Mouse (Mus musculus) myocyte (in vitro differentiated cells): ENCODE measurements at regions not wholly inside any gene's neighbourhood (a gene's known extent, or its start where the extent isn't known, plus 50 kb on each side); places are given as distances from the start of the nearest gene placed in this dataset.
A peak's percentile ranks its signal among the peaks of the same experiment; 100 is the strongest.

Experiments
- H3K27me3 ChIP-seq: one replicate; pipeline ENCODE4 v1.6.1; 2011; ENCODE audit not compliant: control insufficient read depth, insufficient read depth, insufficient read length
- H3K36me3 ChIP-seq: one replicate; pipeline ENCODE4 v1.6.1; 2011; ENCODE audit not compliant: control insufficient read depth, insufficient read depth
- H3K4me2 ChIP-seq: one replicate; pipeline ENCODE4 v1.6.1; 2011; ENCODE audit warnings: low read depth, control low read depth
- H3K4me3 ChIP-seq: one replicate; pipeline ENCODE4 v1.5.1; 2011; ENCODE audit warnings: mild to moderate bottlenecking, control low read depth, moderate library complexity
- H3K79me2 ChIP-seq: one replicate; pipeline ENCODE4 v1.6.1; 2011; ENCODE audit not compliant: control insufficient read depth, insufficient read depth
- H3ac ChIP-seq: one replicate; pipeline ENCODE4 v1.6.1; 2011; ENCODE audit not compliant: control insufficient read depth, insufficient read length
- CEBPB ChIP-seq: IDR thresholded peaks from 2 replicates; pipeline ENCODE4 v1.6.1; 2011; ENCODE audit warnings: mild to moderate bottlenecking, moderate library complexity; ENCODE audit not compliant: poor library complexity, insufficient read depth, severe bottlenecking
- E2F4 ChIP-seq: IDR thresholded peaks from one replicate; pipeline ENCODE4 v1.6.1; 2011; ENCODE audit warnings: mild to moderate bottlenecking, control low read depth, moderate library complexity; ENCODE audit not compliant: insufficient read depth
- MAX ChIP-seq: IDR thresholded peaks from one replicate; pipeline ENCODE4 v1.6.1; 2011; ENCODE audit warnings: low read depth, mild to moderate bottlenecking, control low read depth
- MYOD1 ChIP-seq, 3 experiments: IDR thresholded peaks; one replicate each; pipeline ENCODE4 v1.6.1; 2011; ENCODE audit warnings: control low read depth in 2 of 3, low read depth in 2 of 3, mild to moderate bottlenecking in 2 of 3, moderate library complexity in 1 of 3; ENCODE audit not compliant: insufficient read length in 2 of 3, control insufficient read depth in 1 of 3
- MYOG ChIP-seq, 3 experiments: IDR thresholded peaks; one replicate each; pipeline ENCODE4 v1.6.1; 2011; ENCODE audit warnings: control low read depth in 2 of 3, low read depth in 2 of 3, mild to moderate bottlenecking in 2 of 3; ENCODE audit not compliant: insufficient read length in 2 of 3, control insufficient read depth in 1 of 3, insufficient read depth in 1 of 3
- POLR2A ChIP-seq: IDR thresholded peaks from one replicate; pipeline ENCODE4 v1.6.1; 2011; ENCODE audit warnings: low read depth, mild to moderate bottlenecking, control low read depth, moderate library complexity; ENCODE audit not compliant: insufficient read length
- POLR2AphosphoS2 ChIP-seq: IDR thresholded peaks from one replicate; pipeline ENCODE4 v1.6.1; 2011; ENCODE audit warnings: low read depth, control low read depth; ENCODE audit not compliant: insufficient read length
- REST ChIP-seq: IDR thresholded peaks from one replicate; pipeline ENCODE4 v1.6.1; 2011; ENCODE audit warnings: mild to moderate bottlenecking, control low read depth, moderate library complexity; ENCODE audit not compliant: insufficient read depth, insufficient read length
- SRF ChIP-seq: IDR thresholded peaks from one replicate; pipeline ENCODE4 v1.6.1; 2011; ENCODE audit warnings: low read depth; ENCODE audit not compliant: control insufficient read depth, insufficient read length
- TCF12 ChIP-seq: IDR thresholded peaks from one replicate; pipeline ENCODE4 v1.6.1; 2011; ENCODE audit warnings: mild to moderate bottlenecking, control low read depth; ENCODE audit not compliant: poor library complexity, insufficient read depth, severe bottlenecking
- TCF3 ChIP-seq: IDR thresholded peaks from one replicate; pipeline ENCODE4 v1.6.1; 2011; ENCODE audit warnings: low read depth, control low read depth; ENCODE audit not compliant: insufficient read length
- USF1 ChIP-seq: IDR thresholded peaks from one replicate; pipeline ENCODE4 v1.6.1; 2011; ENCODE audit warnings: low read depth, mild to moderate bottlenecking, control low read depth, moderate library complexity

- Histone ChIP-seq H3ac (no peak overlapping the region), H3K36me3 (no peaks in the 10 kb centered on the region), H3K4me3 (no peak overlapping the region), H3K27me3 (no peaks in the 10 kb centered on the region), H3K4me2 (no peak overlapping the region), H3K79me2 (no peaks in the 10 kb centered on the region)
- no peak for TF ChIP-seq MAX
- TF ChIP-seq USF1: no peak
- TF ChIP-seq TCF12: no peak
- no peak for TF ChIP-seq POLR2A
- TF ChIP-seq SRF: no peak
- TF ChIP-seq REST: no peak
- TF ChIP-seq MYOD1 (IDR thresholded peaks at IDR 0.05; ENCODE audit: control insufficient read depth in 1 of 3, insufficient read length in 2 of 3, low read depth in 2 of 3): no peak
- TF ChIP-seq E2F4: no peak
- TF ChIP-seq CEBPB: no peak
- no peak for TF ChIP-seq MYOG (IDR thresholded peaks at IDR 0.05; ENCODE audit: control insufficient read depth in 1 of 3, insufficient read depth in 1 of 3, insufficient read length in 2 of 3, low read depth in 2 of 3)
- no peak for TF ChIP-seq POLR2AphosphoS2
- TF ChIP-seq TCF3: no peak
Measured at GRCm38 (mm10) chr6:94795442-94795841, 95.5 kb upstream of the Lrig1 start.

- no peak for TF ChIP-seq TCF12
- no peak for TF ChIP-seq USF1
- TF ChIP-seq MYOD1 (IDR thresholded peaks at IDR 0.05; ENCODE audit: control insufficient read depth in 1 of 3, insufficient read length in 2 of 3, low read depth in 2 of 3): no peak
- no peak for TF ChIP-seq CEBPB
- no peak for TF ChIP-seq POLR2A
- TF ChIP-seq MAX: no peak
- no peak for TF ChIP-seq POLR2AphosphoS2
- no peak for TF ChIP-seq REST
- no peak for TF ChIP-seq MYOG (IDR thresholded peaks at IDR 0.05; ENCODE audit: control insufficient read depth in 1 of 3, insufficient read depth in 1 of 3, insufficient read length in 2 of 3, low read depth in 2 of 3)
- no peak for TF ChIP-seq SRF
- no peak for TF ChIP-seq E2F4
- no peak for TF ChIP-seq TCF3
- H3K4me2 ChIP-seq: no peak overlapping the region
- no peak overlapping the region for H3K4me3 ChIP-seq
- H3K36me3 ChIP-seq: no peaks in the 10 kb centered on the region
- no peaks in the 10 kb centered on the region for H3K27me3 ChIP-seq
- H3ac ChIP-seq: no peak overlapping the region
- no peaks in the 10 kb centered on the region for H3K79me2 ChIP-seq
Measured at GRCm38 (mm10) chr6:94793555-94793954, 93.6 kb upstream of the Lrig1 start.

- no peaks in the 10 kb centered on the region for H3K79me2 ChIP-seq
- H3K36me3 ChIP-seq: no peaks in the 10 kb centered on the region
- no peak overlapping the region for H3K4me2 ChIP-seq
- no peak overlapping the region for H3K4me3 ChIP-seq
- no peaks in the 10 kb centered on the region for H3K27me3 ChIP-seq
- TF ChIP-seq TCF3 (no peak), SRF (no peak), REST (no peak), POLR2A (no peak), USF1 (no peak), MYOD1 (IDR thresholded peaks at IDR 0.05; ENCODE audit: control insufficient read depth in 1 of 3, insufficient read length in 2 of 3, low read depth in 2 of 3) (no peak)
- H3ac ChIP-seq: no peak overlapping the region
Measured at GRCm38 (mm10) chr6:94792312-94792711, 92.4 kb upstream of the Lrig1 start.

- TF ChIP-seq CEBPB (0 out of 2 replicates have a peak, but pooled peaks have one; percentile 10), SRF (no peak), MYOD1 (IDR thresholded peaks at IDR 0.05; ENCODE audit: control insufficient read depth in 1 of 3, insufficient read length in 2 of 3, low read depth in 2 of 3) (peak in 1 of 3 experiments; percentile 13)
- H3K36me3 ChIP-seq: no peaks in the 10 kb centered on the region
- H3ac ChIP-seq: no peak overlapping the region
Measured at GRCm38 (mm10) chr6:94789308-94789763, 89.4 kb upstream of the Lrig1 start.

GRCm38 (mm10) chr6:94783471-94783870, 83.5 kb upstream of the Lrig1 start:
- Histone ChIP-seq H3K79me2 (no peaks in the 10 kb centered on the region), H3ac (no peak overlapping the region)
- no peak for TF ChIP-seq SRF
- TF ChIP-seq TCF3: no peak
- TF ChIP-seq MAX: no peak
- TF ChIP-seq USF1: no peak
- no peak for TF ChIP-seq CEBPB
- no peak for TF ChIP-seq MYOD1 (IDR thresholded peaks at IDR 0.05; ENCODE audit: control insufficient read depth in 1 of 3, insufficient read length in 2 of 3, low read depth in 2 of 3)
- TF ChIP-seq MYOG (IDR thresholded peaks at IDR 0.05; ENCODE audit: control insufficient read depth in 1 of 3, insufficient read depth in 1 of 3, insufficient read length in 2 of 3, low read depth in 2 of 3): no peak
- no peak for TF ChIP-seq REST
- no peak for TF ChIP-seq POLR2AphosphoS2
- TF ChIP-seq TCF12: no peak
- no peak for TF ChIP-seq E2F4
- TF ChIP-seq POLR2A: no peak

More at GRCm38 (mm10) chr6:94789308-94789763, 89.4 kb upstream of the Lrig1 start:
- Histone ChIP-seq H3K79me2 (no peaks in the 10 kb centered on the region), H3K4me2 (peak overlapping the region; percentile 13), H3K4me3 (no peak overlapping the region), H3K27me3 (no peaks in the 10 kb centered on the region)

More at GRCm38 (mm10) chr6:94783471-94783870, 83.5 kb upstream of the Lrig1 start:
- H3K4me3 ChIP-seq: no peak overlapping the region
- H3K36me3 ChIP-seq: no peaks in the 10 kb centered on the region
- H3K4me2 ChIP-seq: no peak overlapping the region
- H3K27me3 ChIP-seq: no peaks in the 10 kb centered on the region
